Mouse (Mus musculus) neural tube, embryonic 13.5 days (tissue): ENCODE measurements around the gene Macrod2. TPM values are rescaled to one million over a fixed set of nuclear protein-coding genes. Genes with fewer than 3 reads are reported as not detected.

Experiments used
- ATAC-seq: fragments of 200-750 bp; cut with Nextera tagmentation; 2 replicates; pipeline ENCODE4 v1.8.0; 2017; ENCODE audit warnings: low read depth, mild to moderate bottlenecking, moderate TSS enrichment, moderate library complexity
- H3K27ac ChIP-seq: fragments of 300-500 bp; sonication (generic); replicated peaks from 2 replicates; pipeline ENCODE4 v1.5.1; 2015; ENCODE audit warnings: moderate library complexity, mild to moderate bottlenecking, inconsistent platforms
- H3K27me3 ChIP-seq: fragments of 300-500 bp; sonication (generic); 2 replicates; pipeline ENCODE4 v1.6.1; 2015; ENCODE audit warnings: mild to moderate bottlenecking, inconsistent platforms
- H3K36me3 ChIP-seq: fragments of 300-500 bp; sonication (generic); 2 replicates; pipeline ENCODE4 v1.6.1; 2015; ENCODE audit warnings: mild to moderate bottlenecking, inconsistent platforms
- H3K4me1 ChIP-seq: fragments of 300-500 bp; sonication (generic); replicated peaks from 2 replicates; pipeline ENCODE4 v1.6.1; 2015; ENCODE audit warnings: inconsistent platforms
- H3K4me2 ChIP-seq: fragments of 300-500 bp; sonication (generic); 2 replicates; pipeline ENCODE4 v1.6.1; 2015; ENCODE audit warnings: inconsistent platforms, mild to moderate bottlenecking, moderate library complexity
- H3K4me3 ChIP-seq: fragments of 300-500 bp; sonication (generic); 2 replicates; pipeline ENCODE4 v1.5.1; 2015; ENCODE audit warnings: mild to moderate bottlenecking, inconsistent platforms
- H3K9ac ChIP-seq: fragments of 300-500 bp; sonication (generic); 2 replicates; pipeline ENCODE4 v1.6.1; 2015; ENCODE audit warnings: moderate library complexity, mild to moderate bottlenecking, inconsistent platforms
- H3K9me3 ChIP-seq: fragments of 300-500 bp; sonication (generic); 2 replicates; pipeline ENCODE4 v1.6.1; 2016; ENCODE audit warnings: inconsistent platforms
- WGBS: fragments of 180-500 bp; shearing (Covaris S2); methylation state at CpG from one replicate; pipeline ENCODE4 v1.1.7; 2015; 5-methylcytosine and 5-hydroxymethylcytosine counted together
- polyA plus RNA-seq: library from polyadenylated mRNA; unstranded; fragments of >200 nt; fragmentation: Nextera tagmentation; extraction: Ambion mirVana; gene quantifications from 2 replicates; pipeline ENCODE4 v1.2.1, GENCODE M21; 2015

Macrod2 gene
- polyA plus RNA-seq, 1 experiment from 2014 or later: 78.9 TPM

DNA sequence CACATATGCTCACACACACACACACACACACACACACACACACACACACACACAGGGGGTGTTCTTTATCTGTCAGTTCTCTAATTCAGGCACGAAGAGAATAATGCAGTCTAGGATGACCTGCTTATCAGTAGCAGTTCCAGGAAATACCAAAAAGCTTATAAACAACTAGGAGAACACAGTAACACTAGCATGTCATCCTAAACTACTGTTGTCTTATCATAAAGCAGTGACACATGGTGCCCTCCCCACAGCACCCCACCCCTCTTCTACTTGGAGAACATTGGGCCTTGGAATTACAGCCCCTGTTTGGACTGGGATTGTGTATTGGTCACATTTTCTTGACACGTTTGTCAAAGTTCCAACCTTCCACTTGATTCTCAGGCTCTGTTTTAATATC lies 1494.4 kb downstream of the Macrod2 start:
- H3K27ac ChIP-seq: no peak overlapping the region
- no peak overlapping the region for H3K9ac ChIP-seq
- H3K4me3 ChIP-seq: no peak overlapping the region
- ATAC-seq: no peak
- peaks cover 7% of the 10 kb centered on the region for H3K4me1 ChIP-seq
- WGBS: 81% methylated on average over 2 of the region's 2 CpGs
- no peaks in the 10 kb centered on the region for H3K36me3 ChIP-seq
- H3K4me2 ChIP-seq: no peak overlapping the region
- no peaks in the 10 kb centered on the region for H3K27me3 ChIP-seq
- H3K9me3 ChIP-seq: no peaks in the 10 kb centered on the region

DNA sequence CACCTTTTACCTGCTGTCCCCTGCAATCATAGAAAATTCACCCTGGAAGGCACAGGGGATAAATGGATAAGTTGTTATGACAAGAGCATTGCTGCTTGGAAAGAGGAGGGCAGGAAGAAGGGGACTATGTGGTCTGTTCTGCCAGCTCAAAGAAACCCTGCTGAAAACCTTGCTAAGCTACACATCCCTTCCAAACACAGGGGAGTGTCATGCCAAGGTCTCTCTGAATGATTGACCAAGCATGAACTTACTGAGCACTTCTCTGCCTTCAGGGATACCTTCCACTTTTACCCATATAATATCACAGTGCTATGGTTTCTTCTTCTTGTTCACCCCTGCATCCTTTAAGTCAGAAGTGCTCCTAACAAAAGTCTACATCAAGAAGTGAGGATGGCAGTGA lies 1502.8 kb downstream of the Macrod2 start:
- H3K36me3 ChIP-seq: no peaks in the 10 kb centered on the region
- no peak overlapping the region for H3K4me3 ChIP-seq
- no peaks in the 10 kb centered on the region for H3K27me3 ChIP-seq
- no peak overlapping the region for H3K4me2 ChIP-seq
- no peak overlapping the region for H3K9ac ChIP-seq
- no peak for ATAC-seq
- H3K4me1 ChIP-seq: no peaks in the 10 kb centered on the region
- H3K9me3 ChIP-seq: no peaks in the 10 kb centered on the region
- H3K27ac ChIP-seq: no peak overlapping the region

DNA sequence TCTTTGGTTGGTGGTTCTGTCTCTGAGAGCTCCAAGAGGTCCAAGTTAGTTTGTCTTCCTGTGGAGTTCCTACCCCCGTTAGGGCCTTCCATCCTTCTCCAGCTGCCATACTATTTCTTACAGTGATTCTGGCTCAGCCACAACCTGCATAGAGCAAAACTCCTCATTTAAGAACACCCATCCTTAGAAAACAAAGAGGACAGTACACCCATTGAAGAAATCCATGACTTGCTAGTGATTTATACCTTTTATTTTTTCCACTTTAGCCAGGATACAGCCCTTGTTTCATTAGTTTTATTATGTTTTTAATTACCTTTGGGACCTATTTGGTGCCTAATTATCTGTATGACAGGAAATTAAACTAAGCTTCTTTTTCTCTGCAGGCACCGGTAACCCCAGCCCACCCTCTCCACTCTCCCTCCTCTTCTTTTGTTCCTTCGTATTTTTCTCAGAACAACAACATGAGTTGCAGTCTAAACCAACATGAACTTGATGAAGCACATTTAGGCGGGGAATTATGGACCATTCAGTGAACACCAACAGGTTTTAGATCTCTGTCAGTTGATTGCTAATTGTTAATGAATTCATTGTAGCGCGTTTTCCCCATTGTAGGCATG lies 1516.8 kb downstream of the Macrod2 start:
- H3K36me3 ChIP-seq: no peaks in the 10 kb centered on the region
- no peak overlapping the region for H3K4me3 ChIP-seq
- peaks cover 26% of the 10 kb centered on the region for H3K4me1 ChIP-seq
- 41% methylated on average over 6 of the region's 6 CpGs for WGBS
- no peak overlapping the region for H3K4me2 ChIP-seq
- no peaks in the 10 kb centered on the region; the same call in 1 of the 2 replicates for H3K9me3 ChIP-seq
- peak overlapping the region; percentile 73 for H3K27ac ChIP-seq
- H3K9ac ChIP-seq: no peak overlapping the region
- ATAC-seq: peak; percentile 66
- H3K27me3 ChIP-seq: no peaks in the 10 kb centered on the region

DNA sequence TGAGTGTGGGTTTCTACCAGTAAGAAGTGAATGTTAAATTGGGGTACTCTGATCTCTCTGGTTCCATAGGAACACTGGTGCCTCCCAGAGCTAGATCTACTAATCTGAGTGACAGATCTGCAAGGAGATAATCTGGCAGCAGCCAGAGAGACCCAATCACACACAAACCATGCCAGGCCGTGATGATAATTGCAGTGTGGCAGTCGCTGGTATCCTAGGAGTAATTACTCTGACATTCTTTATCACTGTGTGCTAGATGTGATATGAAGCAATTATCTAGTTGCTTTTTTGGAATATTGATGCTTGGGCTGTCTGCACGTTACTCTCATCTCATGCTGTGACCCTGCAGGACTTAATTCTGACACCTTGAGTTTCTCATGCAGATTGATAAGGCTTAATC lies 1518.4 kb downstream of the Macrod2 start:
- Histone ChIP-seq H3K4me1 (peaks cover 26% of the 10 kb centered on the region), H3K27me3 (no peaks in the 10 kb centered on the region), H3K36me3 (no peaks in the 10 kb centered on the region), H3K4me2 (no peak overlapping the region), H3K9ac (no peak overlapping the region), H3K4me3 (no peak overlapping the region), H3K27ac (peak overlapping the region; percentile 73), H3K9me3 (no peaks in the 10 kb centered on the region; the same call in 1 of the 2 replicates)
- 28% methylated on average over 3 of the region's 3 CpGs for WGBS
- peak; percentile 74 for ATAC-seq

DNA sequence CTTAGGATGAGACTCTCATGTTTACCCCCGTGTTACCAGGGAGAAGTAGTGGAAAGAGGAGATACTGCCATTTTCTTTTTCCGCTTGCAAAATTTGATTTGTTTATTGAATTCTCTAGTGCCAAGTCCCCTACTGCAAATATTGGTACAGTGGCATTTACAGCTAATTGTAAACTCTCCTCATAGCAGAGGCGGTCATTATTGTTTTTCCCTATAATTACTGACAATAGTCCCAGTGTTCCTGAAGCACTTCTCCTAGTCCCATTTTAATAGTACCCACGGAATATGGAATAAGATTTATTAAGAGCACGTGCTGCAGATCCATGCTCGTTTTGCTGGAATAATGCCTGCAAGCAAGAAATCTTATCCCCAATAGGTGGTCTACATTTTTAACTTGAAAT lies 1518.8 kb downstream of the Macrod2 start:
- H3K36me3 ChIP-seq: no peaks in the 10 kb centered on the region
- peaks cover 26% of the 10 kb centered on the region for H3K4me1 ChIP-seq
- ATAC-seq: peak; percentile 77
- no peak overlapping the region for H3K9ac ChIP-seq
- H3K4me2 ChIP-seq: no peak overlapping the region
- 39% methylated on average over 6 of the region's 6 CpGs for WGBS
- H3K4me3 ChIP-seq: no peak overlapping the region
- no peaks in the 10 kb centered on the region for H3K27me3 ChIP-seq
- H3K27ac ChIP-seq: peak overlapping the region; percentile 73; the same call in 1 of the 2 replicates
- no peaks in the 10 kb centered on the region; the same call in 1 of the 2 replicates for H3K9me3 ChIP-seq

DNA sequence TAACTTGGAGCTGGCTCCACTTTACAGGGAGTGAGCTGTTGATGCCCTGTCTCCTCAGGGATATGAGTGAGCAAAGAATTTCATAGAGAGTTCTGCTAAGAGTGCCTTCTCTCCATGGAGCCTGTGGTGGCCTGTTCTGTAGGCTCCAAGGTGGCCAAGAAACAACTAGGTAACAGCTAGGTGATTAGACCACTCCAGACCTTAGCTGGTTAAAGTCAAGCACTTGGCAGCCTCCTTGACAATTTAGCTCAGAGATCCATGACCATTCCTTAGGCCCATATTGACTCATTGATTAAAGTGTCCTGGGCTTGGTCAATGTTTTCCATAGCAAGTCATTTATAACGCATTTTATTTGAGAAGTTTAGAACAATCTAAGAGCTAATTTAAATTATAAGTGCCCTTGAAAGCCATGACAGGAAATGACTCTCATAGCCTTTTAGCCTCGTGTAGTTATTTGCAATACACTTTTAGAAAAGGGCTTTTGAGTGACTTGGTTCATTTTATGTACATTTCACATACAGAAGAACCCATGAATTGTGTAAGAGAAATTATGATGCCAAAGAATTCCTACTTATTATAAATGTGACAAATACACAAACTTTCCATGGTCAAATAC lies 1525.4 kb downstream of the Macrod2 start:
- Histone ChIP-seq H3K36me3 (no peaks in the 10 kb centered on the region), H3K9me3 (no peaks in the 10 kb centered on the region), H3K4me2 (no peak overlapping the region), H3K27ac (no peak overlapping the region), H3K9ac (no peak overlapping the region), H3K4me1 (no peaks in the 10 kb centered on the region), H3K4me3 (no peak overlapping the region), H3K27me3 (no peaks in the 10 kb centered on the region)
- 84% methylated on average over 2 of the region's 2 CpGs for WGBS
- no peak for ATAC-seq

DNA sequence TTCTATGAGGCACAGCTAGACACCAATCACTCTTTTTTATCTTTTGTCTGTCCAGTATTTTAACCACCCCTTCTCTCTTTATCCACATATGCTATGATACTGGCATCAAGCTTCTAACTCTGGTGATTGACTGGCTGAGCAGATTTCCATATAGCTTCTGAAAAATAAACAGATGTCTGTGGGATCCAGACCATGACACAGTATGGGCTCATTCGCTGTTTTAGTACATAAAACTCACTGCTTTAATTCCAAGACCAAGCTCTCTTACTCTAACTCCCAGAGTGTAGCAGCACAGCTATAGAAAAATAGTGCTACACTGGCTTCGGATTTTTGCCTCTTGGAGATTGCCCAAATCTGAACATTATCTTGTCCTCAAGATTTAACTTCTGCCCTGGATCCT lies 1540.0 kb downstream of the Macrod2 start:
- Histone ChIP-seq H3K9ac (no peak overlapping the region), H3K27me3 (no peaks in the 10 kb centered on the region), H3K4me3 (no peak overlapping the region), H3K27ac (no peak overlapping the region), H3K4me1 (no peaks in the 10 kb centered on the region), H3K36me3 (no peaks in the 10 kb centered on the region), H3K9me3 (no peaks in the 10 kb centered on the region), H3K4me2 (no peak overlapping the region)
- ATAC-seq: no peak
- 75% methylated on average over 2 of the region's 2 CpGs for WGBS

DNA sequence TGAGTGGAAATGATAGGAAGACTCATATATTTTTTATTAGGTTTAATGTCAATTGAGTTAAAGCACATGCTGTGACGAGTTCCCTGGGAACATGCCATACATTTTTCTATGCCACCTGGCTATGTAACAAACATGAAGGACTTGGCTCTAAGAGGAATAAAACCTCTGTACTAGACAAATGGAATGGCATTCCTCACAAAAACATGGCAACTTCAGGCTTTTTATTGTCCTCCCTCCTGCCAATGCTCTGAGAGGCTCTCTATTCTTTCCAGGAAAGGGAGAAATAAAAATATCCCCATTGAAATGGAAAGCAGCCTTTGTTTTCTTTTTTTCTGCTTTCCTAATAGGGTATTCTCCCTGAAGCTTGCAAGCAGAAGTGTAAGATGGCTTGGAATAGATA lies 1559.7 kb downstream of the Macrod2 start:
- 26% methylated on average over 1 of the region's 1 CpGs for WGBS
- no peak overlapping the region for H3K9ac ChIP-seq
- peaks cover 8% of the 10 kb centered on the region; the same call in 1 of the 2 replicates for H3K4me1 ChIP-seq
- H3K27ac ChIP-seq: no peak overlapping the region
- ATAC-seq: no peak
- H3K36me3 ChIP-seq: no peaks in the 10 kb centered on the region
- H3K4me3 ChIP-seq: no peak overlapping the region
- no peak overlapping the region for H3K4me2 ChIP-seq
- H3K27me3 ChIP-seq: no peaks in the 10 kb centered on the region
- H3K9me3 ChIP-seq: no peaks in the 10 kb centered on the region

DNA sequence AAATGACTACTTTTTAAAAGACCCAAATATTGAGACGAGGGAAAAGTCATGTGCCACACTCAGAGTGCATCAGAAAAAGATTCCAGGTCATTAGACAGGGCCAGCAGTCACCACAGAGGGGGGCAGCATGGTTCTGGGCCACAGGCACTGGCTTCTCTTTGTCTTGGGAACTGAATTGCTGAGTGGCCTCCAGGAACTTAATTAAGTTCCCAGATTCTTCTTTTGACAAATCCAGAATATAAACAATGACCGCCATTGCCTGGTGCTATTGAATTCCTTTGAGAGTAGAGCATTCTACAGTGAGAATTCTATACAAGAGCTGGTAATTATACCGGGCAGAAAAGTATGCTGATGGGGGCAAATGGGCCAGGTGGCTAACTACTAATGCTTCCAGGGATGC lies 1560.1 kb downstream of the Macrod2 start:
- Histone ChIP-seq H3K4me1 (peaks cover 8% of the 10 kb centered on the region; the same call in 1 of the 2 replicates), H3K9me3 (no peaks in the 10 kb centered on the region), H3K9ac (no peak overlapping the region), H3K4me3 (no peak overlapping the region), H3K36me3 (no peaks in the 10 kb centered on the region), H3K27me3 (no peaks in the 10 kb centered on the region), H3K27ac (no peak overlapping the region), H3K4me2 (no peak overlapping the region)
- WGBS: 9% methylated on average over 3 of the region's 3 CpGs
- 0 out of 2 replicates have a peak, but pooled peaks have one; percentile 47 for ATAC-seq

DNA sequence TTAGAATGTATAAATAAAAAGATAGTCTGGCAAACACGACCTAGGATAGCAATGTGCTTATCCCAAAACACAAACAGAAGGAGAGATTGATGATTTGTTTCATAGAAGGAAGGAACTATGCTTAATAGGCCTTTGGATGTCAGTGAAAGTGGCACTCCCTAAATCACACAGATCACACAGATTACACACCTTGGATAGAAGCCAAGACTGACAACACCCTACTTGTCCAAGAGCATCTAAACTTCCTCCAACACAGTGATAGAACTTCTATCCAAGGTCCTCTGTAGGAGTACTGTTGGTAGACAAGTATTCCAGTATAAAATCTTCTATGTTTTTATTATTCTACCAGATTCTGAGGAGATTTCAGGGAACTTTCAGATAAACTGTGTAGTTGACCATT lies 1567.8 kb downstream of the Macrod2 start:
- Histone ChIP-seq H3K9me3 (no peaks in the 10 kb centered on the region), H3K27me3 (no peaks in the 10 kb centered on the region), H3K4me1 (no peaks in the 10 kb centered on the region), H3K9ac (no peak overlapping the region), H3K4me3 (no peak overlapping the region), H3K36me3 (no peaks in the 10 kb centered on the region), H3K4me2 (no peak overlapping the region), H3K27ac (no peak overlapping the region)
- 67% methylated on average over 1 of the region's 1 CpGs for WGBS
- no peak for ATAC-seq

DNA sequence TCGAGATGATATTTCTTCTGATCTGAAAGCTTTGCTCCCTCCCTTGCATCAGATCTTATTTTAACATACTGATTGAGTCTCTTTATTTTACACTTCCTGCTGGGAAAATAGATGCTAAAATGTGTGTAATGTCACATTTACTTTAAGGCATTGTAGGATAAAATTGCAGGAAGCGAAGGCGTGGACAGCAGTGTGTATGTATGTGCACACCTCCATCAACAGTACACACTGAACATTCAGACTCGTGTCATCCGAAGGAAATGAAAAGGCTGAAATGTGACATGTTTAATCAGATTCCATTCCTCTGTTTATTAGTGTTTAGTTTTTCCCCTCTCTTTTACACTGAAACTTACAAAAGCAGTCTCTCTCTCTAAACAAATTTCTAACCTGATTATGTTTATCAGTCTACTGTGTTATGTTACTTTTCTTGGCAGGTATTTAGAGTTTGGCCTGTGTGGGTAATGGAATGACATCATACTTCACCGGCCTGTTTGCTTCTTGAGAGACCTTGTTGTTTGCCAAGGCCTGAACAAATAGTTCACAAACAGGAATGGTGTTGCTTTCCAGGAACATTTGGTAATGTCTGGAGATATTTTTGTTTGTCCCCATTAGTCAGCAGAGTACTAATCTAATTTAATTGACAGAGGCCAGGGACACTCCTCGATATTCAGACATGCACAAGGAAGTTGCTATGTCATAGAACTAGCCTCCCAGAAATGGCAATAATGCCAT lies 1588.7 kb downstream of the Macrod2 start:
- no peak for ATAC-seq
- Histone ChIP-seq H3K36me3 (no peaks in the 10 kb centered on the region), H3K4me2 (no peak overlapping the region), H3K9ac (no peak overlapping the region), H3K4me1 (no peaks in the 10 kb centered on the region), H3K4me3 (no peak overlapping the region), H3K27me3 (no peaks in the 10 kb centered on the region), H3K9me3 (0 out of 2 replicates have a peak, but pooled peaks cover 5% of the 10 kb centered on the region), H3K27ac (no peak overlapping the region)
- WGBS: 86% methylated on average over 7 of the region's 7 CpGs

DNA sequence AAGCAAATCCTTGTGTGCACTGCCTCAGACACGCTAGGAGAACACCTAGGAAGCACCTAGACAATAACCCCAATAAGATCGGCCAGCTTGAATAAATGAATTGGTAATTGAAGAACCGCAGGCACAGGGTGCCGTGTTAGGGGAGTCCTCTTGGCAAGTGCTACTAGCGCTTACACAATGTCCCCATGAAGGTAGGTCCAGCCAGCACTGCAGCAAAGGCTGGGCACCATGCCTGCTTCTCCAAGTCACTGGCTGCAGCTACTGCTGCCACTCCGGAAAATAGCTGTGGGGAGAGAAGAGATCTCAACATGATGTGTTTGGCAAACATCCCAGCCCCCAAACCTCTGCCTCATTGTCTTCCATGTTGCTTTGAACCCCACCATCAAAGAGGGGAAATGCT lies 1603.8 kb downstream of the Macrod2 start:
- no peak overlapping the region for H3K27ac ChIP-seq
- WGBS: 74% methylated on average over 6 of the region's 6 CpGs
- H3K9ac ChIP-seq: no peak overlapping the region
- H3K9me3 ChIP-seq: no peaks in the 10 kb centered on the region
- H3K27me3 ChIP-seq: no peaks in the 10 kb centered on the region
- H3K36me3 ChIP-seq: no peaks in the 10 kb centered on the region
- no peak overlapping the region for H3K4me2 ChIP-seq
- 0 out of 2 replicates have a peak, but pooled peaks have one; percentile 27 for ATAC-seq
- no peaks in the 10 kb centered on the region; the same call in 1 of the 2 replicates for H3K4me1 ChIP-seq
- H3K4me3 ChIP-seq: no peak overlapping the region
